Mouse (Mus musculus): ENCODE measurements around the gene Spaca6.
"Not testable (repeated sequence)": the region's sequence is repeated elsewhere in the genome, so short reads cannot be mapped to it uniquely, and the experiment has no call there.

Spaca6 gene

GRCm38 (mm10) chr17:17844606-17845005 is 17.6 kb downstream of the Spaca6 start:
- not testable (repeated sequence) for DNase-seq

GRCm38 (mm10) chr17:17845187-17846027 is 18.4 kb downstream of the Spaca6 start:
- DNase-seq = peak; percentile 30

- no peak for DNase-seq
These were observed 22.0 kb downstream of the Spaca6 start for GRCm38 (mm10) chr17:17848988-17849387.

GRCm38 (mm10) chr17:17849906-17850712 is 23.2 kb downstream of the Spaca6 start:
- no peak for DNase-seq

GRCm38 (mm10) chr17:17855064-17855838 is 28.3 kb downstream of the Spaca6 start, which contains the start of gene Has1:
Has1 (minus strand) TSS chr17:17855205.
- no peak for DNase-seq

GRCm38 (mm10) chr17:17856612-17857011 is 29.7 kb downstream of the Spaca6 start:
- no peak for DNase-seq

- no peak for DNase-seq
These were observed 30.5 kb downstream of the Spaca6 start for GRCm38 (mm10) chr17:17857446-17857845.

GRCm38 (mm10) chr17:17860110-17860509 is 33.2 kb downstream of the Spaca6 start:
- no peak for DNase-seq

GRCm38 (mm10) chr17:17862360-17862759 is 35.4 kb downstream of the Spaca6 start:
- DNase-seq = no peak

GRCm38 (mm10) chr17:17865168-17865567 is 38.2 kb downstream of the Spaca6 start:
- DNase-seq = no peak

GRCm38 (mm10) chr17:17866801-17867469 is 40.0 kb downstream of the Spaca6 start:
- DNase-seq = no peak

- no peak for DNase-seq
These were observed 44.1 kb downstream of the Spaca6 start for GRCm38 (mm10) chr17:17870892-17871550.

GRCm38 (mm10) chr17:17871697-17872096 is 44.7 kb downstream of the Spaca6 start:
- DNase-seq = no peak

- no peak for DNase-seq
These were observed 52.4 kb downstream of the Spaca6 start for GRCm38 (mm10) chr17:17879347-17879746.

- DNase-seq = no peak
These were observed 55.7 kb downstream of the Spaca6 start for GRCm38 (mm10) chr17:17882672-17883071.

GRCm38 (mm10) chr17:17883840-17884239 is 56.9 kb downstream of the Spaca6 start, which contains the start of gene Fpr1:
Fpr1 (minus strand) TSS chr17:17883940.
- DNase-seq = no peak

- no peak for DNase-seq
These were observed 60.9 kb downstream of the Spaca6 start, which contains the start of the genes Fpr2 and Fpr3 for GRCm38 (mm10) chr17:17887774-17888248. Fpr2 (plus strand) TSS chr17:17887824. Fpr3 (plus strand) TSS chr17:17887852.

- DNase-seq = no peak
These were observed 62.9 kb downstream of the Spaca6 start for GRCm38 (mm10) chr17:17889732-17890425.
